Mouse (Mus musculus): ENCODE data around the gene Gm20388.

The Gm20388 gene

GRCm38 (mm10) chr8:120607460-120607859 is 696.8 kb downstream of the Gm20388 start:
- no peak for DNase-seq (ENCODE audit: low spot score)

DNA sequence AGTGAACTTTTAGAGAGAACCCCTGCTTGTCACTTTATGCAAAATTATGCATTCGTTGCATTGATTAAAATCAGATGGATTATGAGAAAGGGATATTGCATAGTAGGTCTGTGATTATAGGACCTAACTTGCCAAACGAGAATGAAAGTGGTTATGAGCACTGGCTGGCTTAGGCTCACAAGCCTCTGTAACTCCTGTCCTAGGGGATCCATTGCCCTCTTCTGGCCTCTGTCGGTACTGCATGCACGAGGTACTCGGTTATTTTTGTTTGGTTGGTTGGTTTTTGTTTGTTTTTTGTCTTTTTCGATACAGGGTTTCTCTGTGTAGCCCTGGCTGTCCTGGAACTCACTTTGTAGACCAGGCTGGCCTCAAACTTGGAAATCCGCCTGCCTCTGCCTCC is 697.2 kb downstream of the Gm20388 start:
- peak; percentile 59 for DNase-seq (ENCODE audit: low spot score)

DNA sequence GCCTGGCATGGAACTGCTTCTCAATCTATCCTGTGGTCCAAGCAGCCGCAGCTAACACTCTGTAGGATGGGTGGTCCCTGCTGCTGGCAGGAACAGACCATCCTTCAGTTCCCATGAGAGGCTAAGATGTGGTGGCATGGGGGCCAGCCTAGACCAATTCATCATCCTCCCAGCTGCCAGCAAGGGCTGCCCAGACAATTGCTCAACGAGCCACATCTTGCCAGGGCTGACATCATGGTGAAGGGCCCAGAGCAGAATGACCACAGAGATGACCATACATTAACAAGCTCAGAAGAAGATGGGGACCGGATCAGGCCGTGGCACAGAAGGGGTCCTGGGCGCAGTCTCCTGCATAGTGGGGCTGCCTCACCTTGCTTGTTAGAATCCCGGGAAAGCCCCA is 700.2 kb downstream of the Gm20388 start:
- no peak for DNase-seq (ENCODE audit: low spot score)

GRCm38 (mm10) chr8:120614491-120614890 is 703.9 kb downstream of the Gm20388 start:
- no peak for DNase-seq (ENCODE audit: low spot score)

DNA sequence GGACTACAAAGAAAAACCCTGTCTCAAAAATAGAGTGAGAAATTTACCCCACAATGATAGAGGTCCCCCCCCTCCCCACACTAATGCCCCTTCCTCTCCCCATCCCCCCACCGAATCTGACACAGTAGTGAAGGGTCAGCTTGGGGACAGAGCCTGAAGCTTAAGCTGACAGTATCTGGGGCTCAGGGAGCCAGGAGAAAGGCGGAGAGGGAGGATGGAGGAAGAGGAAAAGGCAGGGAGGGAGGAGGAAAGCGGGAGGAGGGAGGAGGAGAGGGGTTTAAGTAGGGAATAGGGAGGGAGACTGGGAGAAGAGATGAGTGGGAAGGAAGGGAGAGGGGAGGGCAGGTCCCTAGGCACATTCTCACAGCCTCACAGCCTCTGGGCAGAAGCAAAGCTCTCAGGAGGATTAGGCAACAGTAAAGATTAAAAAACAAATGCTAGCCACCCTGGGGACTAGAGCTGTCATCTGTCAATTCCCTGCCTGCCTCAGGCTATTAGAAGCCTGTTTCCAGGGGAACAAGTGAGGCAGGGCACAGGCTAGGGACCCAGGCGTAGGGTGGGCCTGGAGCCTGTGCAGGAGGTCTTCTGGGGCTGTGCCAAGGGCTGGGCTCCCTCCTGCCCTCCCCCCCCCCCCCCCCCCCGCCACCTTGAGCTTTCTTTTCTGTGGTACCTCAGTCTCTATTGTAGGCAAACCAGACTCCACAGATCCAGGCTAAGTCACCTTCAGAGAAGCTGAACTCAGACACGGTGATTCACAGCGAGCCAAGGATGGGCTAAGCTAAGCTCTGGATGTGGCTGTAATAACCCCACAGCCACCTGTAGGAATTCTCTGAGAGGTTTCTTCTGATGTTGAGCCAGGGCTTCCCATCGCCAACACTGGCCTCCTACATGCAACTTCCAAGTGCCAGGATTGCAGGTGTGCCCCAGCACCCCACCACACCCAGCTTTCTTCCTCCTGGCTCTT is 706.3 kb downstream of the Gm20388 start:
- DNase-seq (ENCODE audit: low spot score): no peak

- peak; percentile 49 for DNase-seq (ENCODE audit: low spot score)
Observed at GRCm38 (mm10) chr8:120618110-120618509, 707.5 kb downstream of the Gm20388 start.

DNA sequence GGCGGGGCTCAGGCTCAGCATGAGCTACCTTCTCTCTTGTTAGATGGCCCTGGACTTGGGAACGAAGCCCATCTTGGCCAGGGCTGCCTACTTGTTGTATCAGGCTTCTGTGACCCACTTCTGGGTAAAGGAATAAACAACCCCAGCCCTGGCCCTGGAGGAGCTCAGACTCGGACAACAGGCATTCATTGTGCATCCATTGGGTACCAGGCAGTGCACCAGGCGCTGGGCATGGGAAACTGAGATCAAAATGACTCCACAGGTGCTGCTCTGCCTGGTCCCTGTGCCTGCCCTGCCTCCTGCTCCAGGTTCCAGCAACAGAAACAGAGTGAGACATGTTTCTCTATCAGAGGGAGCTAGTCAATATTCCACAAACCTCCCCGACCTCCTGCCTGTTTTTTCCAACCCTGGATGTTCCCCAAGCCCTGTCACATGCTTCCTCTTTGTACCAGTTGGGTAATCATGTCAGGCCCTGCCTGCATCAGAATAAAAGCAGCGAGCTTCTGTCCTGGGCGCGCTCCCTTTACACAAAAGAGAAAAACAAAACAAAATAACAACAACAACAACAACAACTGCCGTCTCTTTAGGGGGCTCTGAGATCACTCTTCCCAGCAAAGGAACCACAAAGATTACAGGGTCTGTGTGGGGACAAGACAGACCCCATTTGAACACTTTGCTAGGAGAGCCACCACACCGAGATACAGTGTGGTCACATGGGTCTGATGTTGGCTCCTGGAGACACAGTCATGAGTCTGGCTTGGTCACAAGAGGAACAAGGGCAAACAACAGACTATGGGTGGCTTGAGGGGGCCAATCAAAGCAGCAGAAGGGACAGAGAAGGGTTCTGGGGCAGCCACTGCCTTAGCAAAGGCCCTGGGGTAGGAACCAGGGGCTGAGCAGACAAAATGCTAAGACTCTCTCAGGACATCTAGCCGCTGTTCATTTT is 708.9 kb downstream of the Gm20388 start:
- DNase-seq (ENCODE audit: low spot score): no peak

DNA sequence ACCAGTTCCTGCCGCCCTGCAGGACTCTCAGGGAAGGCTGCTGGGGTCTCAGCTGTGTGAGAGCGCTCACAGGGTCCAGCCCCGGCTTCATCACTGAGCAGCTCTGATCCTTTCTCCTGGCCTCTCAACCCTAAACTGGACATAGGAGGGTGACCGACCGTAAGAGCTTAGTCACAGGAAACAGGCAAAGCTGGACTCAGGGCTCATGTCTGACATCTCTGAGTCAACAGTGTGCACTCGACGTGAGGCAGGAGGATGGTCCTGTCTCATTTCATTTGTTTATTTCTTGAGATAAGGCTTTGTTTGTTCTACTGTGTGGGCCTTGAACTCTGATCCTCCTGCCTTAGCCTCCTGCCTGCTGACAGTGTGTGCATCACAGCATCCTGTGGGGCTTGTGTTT is 709.8 kb downstream of the Gm20388 start:
- no peak for DNase-seq (ENCODE audit: low spot score)

DNA sequence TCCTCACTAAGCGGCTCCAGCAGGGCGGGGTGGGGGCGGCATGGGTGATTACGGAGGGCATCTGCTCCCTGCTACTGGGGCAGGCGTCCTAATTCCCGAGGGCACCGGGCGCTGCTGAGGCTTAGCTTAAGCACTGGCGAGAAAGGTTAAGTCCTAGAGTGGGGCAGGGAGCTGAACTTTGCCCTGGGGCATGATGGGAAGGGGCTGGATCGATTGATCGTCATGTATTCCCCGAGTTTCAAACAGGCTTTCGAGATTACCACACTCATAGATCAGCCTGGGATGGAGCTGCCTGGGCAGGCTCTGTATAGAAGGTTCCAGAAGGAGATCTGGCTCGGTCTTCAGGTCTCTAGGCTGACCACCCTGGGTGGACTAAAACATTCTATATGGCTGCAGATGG is 711.5 kb downstream of the Gm20388 start:
- no peak for DNase-seq (ENCODE audit: low spot score)

DNA sequence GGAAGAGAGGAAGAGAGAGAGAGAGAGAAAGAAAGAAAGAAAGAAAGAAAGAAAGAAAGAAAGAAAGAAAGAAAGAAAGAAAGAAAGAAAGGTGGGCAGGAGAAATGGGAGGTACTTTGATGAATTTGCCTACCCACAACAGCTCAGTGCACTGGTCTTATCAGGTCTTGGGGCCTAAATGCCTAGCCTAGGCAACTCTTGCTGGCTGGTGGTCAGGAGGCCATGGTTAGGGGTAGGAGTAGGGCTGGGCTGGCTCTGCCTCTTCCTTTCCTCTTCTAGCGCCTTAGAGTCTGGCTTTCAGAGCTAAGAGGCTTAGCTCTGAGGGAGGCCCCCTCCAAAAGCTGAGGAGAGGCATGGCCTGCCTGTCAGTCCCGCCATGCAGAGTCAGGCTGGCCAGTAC is 713.0 kb downstream of the Gm20388 start:
- DNase-seq (ENCODE audit: low spot score): no peak

GRCm38 (mm10) chr8:120626461-120626860 is 715.8 kb downstream of the Gm20388 start:
- no peak for DNase-seq (ENCODE audit: low spot score)

DNA sequence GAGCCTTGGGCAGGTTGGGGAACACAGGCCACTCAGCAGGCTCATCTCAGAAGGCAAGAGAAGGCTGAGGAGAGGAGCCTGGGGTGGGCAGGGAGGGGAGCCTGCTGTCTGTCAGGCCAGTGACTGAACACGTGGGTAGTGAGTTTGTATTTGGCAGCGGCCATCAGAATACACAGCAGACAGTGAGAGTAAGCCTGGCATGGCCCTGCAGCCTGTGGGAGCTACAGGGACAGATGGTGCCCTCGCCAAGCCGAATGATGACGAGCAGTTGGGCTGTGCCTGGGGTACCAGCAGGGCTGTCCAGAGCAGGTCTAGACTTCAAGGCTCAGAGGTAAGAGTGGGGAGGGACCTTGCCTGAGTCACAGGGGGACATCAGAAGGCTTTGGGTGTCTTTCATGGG is 716.7 kb downstream of the Gm20388 start:
- no peak for DNase-seq (ENCODE audit: low spot score)

DNA sequence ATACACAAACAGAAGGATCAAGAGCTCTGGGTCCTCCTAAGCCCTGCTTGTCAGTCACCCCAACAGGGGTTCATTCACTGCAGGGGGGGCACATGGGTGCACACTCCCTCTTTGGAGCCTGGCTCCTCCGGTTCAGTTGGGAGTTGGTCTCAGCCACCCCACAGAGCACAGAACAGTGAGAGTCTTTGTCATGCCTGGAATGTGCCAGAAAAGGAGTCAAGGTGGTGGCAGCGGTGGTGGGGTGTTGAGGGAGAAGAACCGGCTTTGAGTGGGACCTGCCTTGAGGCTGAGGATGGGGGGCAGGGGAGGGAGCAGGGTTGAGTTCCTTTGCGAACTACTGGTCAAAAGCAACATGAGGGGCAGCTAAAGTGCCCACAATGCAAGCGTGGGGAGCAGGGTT is 719.4 kb downstream of the Gm20388 start:
- DNase-seq (ENCODE audit: low spot score): no peak

- no peak for DNase-seq (ENCODE audit: low spot score)
Observed at GRCm38 (mm10) chr8:120630848-120631247, 720.2 kb downstream of the Gm20388 start.

DNA sequence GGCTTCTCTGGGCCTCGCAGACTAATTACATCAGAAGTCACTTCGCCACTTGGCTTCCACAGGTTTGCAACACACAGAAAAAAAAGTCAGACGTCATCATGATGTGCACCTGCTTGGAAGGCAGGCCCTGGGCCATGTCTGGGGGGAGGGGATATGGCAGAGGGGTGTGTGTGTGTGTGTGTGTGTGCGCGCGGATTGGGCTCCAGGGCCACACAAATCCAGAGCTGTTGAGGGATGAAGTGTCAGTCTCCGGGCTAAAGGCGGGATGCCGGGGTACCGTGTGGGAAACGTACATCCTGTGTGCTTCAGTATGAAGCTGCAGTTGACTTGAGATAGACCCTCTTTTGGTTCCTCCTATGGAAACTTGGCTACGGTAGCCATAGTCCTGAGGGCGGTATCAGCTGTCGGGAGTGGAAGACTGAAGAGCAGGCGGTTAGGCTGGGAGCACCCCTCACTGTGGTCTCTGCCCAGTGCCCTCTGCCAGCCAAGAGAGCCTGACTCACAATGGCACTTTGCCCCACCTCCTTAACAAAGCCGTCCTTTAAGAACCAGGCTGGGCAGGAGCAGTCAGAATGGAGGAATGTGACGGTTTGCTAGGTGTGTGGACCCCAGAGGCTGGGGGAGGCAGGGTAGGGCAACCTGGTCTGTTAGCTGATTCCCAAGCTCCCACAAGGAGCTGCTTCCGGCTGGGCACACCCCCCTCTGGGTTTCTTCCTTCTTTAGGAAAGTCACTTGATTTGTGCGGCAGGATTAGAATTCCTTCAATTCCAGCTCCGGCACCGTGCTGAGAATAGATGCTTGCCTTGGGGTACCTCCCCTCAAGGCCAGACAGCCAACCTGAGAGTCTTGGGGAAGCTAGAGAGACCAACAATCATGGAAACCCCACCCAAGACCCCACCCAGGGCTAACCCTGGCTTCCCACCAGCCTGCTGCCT is 721.1 kb downstream of the Gm20388 start:
- DNase-seq (ENCODE audit: low spot score): no peak

- DNase-seq (ENCODE audit: low spot score): no peak
Observed at GRCm38 (mm10) chr8:120632969-120633664, 722.5 kb downstream of the Gm20388 start.

DNA sequence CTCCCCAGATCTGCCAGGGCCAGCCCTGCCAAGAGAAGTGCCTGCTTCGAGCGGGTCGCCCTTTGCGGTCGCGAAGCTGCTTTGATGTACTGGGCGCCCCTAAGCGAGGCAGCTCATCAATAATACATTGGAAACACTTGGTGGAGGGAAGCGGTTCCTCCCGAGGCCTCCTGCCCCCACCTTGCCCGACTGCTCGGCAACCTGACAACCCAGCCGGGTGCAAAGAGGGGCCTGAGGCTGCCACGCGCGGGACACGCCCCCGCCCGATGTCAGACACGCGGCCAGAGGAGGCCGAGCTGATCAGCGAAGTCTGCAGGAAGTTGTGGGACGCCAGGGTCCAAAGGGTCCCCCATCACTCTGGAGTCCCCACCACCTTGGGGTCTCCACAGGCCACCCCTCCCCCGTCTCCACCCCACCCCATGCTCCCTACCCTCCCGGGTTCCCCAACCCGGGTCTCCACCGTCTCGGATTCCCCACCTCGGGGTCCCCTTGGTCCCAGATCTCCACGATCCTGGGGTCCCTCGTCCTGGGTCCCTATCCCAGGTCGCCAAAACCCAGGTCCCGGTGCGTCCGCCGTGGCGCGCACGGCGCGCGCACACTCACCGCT is 723.1 kb downstream of the Gm20388 start:
- DNase-seq (ENCODE audit: low spot score): peak; percentile 12

- peak; percentile 64 for DNase-seq (ENCODE audit: low spot score)
Observed at GRCm38 (mm10) chr8:120634329-120634839, 723.7 kb downstream of the Gm20388 start.

DNA sequence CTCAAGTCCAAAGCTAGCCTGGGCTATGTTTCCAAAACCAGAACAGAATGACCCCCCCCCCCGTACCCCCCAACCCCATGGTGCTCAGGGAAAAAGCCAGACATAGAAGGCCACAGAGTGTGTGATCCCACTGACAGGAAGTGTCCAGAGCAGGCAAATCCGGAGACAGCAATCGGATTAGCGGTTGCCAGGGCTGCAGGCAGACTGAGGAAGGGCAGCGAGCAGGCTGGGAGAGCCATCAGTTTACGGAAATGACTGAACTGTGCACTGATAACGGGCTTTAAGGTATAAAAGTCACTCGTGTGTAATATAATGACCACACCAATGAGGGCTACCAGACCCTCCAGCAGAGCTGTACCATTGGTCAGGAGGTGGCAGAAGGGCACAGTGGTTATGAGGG is 730.6 kb downstream of the Gm20388 start:
- no peak for DNase-seq (ENCODE audit: low spot score)

DNA sequence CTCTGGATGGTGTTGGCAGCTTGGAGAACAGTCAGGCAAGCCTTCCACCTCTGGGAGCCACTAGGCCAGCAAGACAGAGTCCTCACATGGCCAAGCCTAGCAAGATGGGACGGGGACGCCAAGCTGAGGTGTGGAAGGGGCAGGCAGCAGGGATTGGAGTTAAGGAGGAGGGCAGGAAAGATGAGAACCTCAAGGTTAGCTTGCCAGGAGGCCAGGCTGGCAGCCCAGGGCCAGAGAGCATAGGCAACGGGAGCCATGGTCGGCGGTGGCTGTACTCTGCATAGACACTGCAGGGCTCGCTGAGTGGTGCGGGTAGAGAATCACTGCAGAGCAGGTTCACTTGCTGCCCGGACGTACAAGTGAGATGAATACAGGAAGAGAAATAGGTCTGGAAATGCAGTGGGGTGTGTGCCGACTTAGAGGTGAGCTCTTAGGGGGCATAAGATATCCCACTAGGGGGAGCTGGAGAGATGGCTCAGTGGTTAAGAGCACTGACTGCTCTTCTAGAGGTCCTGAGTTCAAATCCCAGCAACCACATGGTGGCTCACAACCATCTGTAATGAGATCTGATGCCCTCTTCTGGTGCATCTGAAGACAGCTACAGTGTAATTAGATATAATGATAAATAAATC is 731.5 kb downstream of the Gm20388 start:
- DNase-seq (ENCODE audit: low spot score): no peak

Data from T-cell, adult 2 months (primary cell).